Mouse (Mus musculus): ENCODE data around the gene Cyfip1.

- no peak for TF ChIP-seq CTCF (IDR thresholded peaks at IDR 0.05)
- no peak for TF ChIP-seq EP300 (IDR thresholded peaks at IDR 0.05)
These were observed 49.3 kb upstream of the Cyfip1 start for GRCm38 (mm10) chr7:55792280-55792679.
